In the genomic region with DNA sequence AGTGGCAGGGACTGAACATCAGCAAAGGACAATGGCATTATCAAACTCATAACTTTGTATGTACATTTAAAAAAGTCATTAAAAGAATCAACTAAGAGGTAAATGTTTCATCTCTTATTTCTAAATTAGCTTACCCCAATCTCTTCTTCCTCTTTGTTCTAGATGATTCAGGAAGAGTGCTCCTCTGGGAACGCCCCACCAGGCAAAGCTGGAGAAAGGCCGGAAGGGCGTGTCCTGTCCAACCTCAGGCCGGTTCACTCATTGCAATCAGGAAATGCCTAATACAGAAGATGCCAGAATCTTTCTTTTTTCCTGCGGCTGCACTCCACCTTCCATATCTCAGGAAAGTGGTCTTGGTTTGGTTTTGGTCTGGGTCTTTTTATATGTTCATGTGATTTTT, we compare ENCODE assay signal across 13 mouse cellular contexts. TPM values are rescaled to one million over a fixed set of nuclear protein-coding genes. Genes with fewer than 3 reads are reported as not detected.
DNase-seq lines count a peak whose midpoint lies in the region; ATAC-seq lines count a peak whose summit lies in the region.
"Had no signal": no experiment of that assay in that cellular context is flagged by ENCODE, and none has a peak within 500 bp of the region (broad histone marks: within the 10 kb centered on the region; RNA-seq: fewer than 3 reads in every experiment).

No protein-coding gene starts in this region.

- H3K36me3 ChIP-seq in kidney, embryonic 15.5 days, result no peaks in the 10 kb centered on the region
- no peaks in the 10 kb centered on the region for H3K36me3 ChIP-seq in forebrain, embryonic 14.5 days (ENCODE audit: control insufficient read depth, insufficient read depth, low read length)
- H3K36me3 ChIP-seq: liver, embryonic 12.5 days; midbrain, embryonic 12.5 days; neural tube, embryonic 13.5 days had no signal

- no peaks in the 10 kb centered on the region for H3K27me3 ChIP-seq in kidney, embryonic 15.5 days
- no peaks in the 10 kb centered on the region for H3K27me3 ChIP-seq in forebrain, embryonic 14.5 days (replicated peaks; ENCODE audit: control insufficient read depth, insufficient read depth, low read length)
- H3K27me3 ChIP-seq: liver, embryonic 12.5 days; midbrain, embryonic 12.5 days; neural tube, embryonic 13.5 days had no signal

- no peak overlapping the region for H3K4me2 ChIP-seq in kidney, embryonic 15.5 days
- no peak overlapping the region for H3K4me2 ChIP-seq in forebrain, embryonic 14.5 days (ENCODE audit: low read length)
- H3K4me2 ChIP-seq: liver, embryonic 12.5 days; midbrain, embryonic 12.5 days; neural tube, embryonic 13.5 days had no signal

- no peak overlapping the region for H3K4me3 ChIP-seq in kidney, embryonic 15.5 days (replicated peaks)
- H3K4me3 ChIP-seq in forebrain, embryonic 14.5 days (ENCODE audit: low read depth, low read length), result no peak overlapping the region
- H3K4me3 ChIP-seq: liver, embryonic 12.5 days; midbrain, embryonic 12.5 days; neural tube, embryonic 13.5 days had no signal

- ATAC-seq in kidney, embryonic 15.5 days (replicated peaks; ENCODE audit: low FRiP score), result no peak
- ATAC-seq in megakaryocyte, adult 5-6 weeks (ENCODE audit: poor library complexity, severe bottlenecking), result peak; percentile 52
- no peak for ATAC-seq in forebrain, embryonic 14.5 days
- ATAC-seq: hindbrain, embryonic 16.5 days; liver, embryonic 12.5 days had no signal

- intact Hi-C loops in gastrocnemius, postnatal 14 days (cut with DNase I; ENCODE audit: low total_unique reads), result no loop called here

- H3K9ac ChIP-seq in kidney, embryonic 15.5 days, result no peak overlapping the region
- no peak overlapping the region for H3K9ac ChIP-seq in forebrain, embryonic 14.5 days (ENCODE audit: low read length)
- H3K9ac ChIP-seq: liver, embryonic 12.5 days; midbrain, embryonic 12.5 days; neural tube, embryonic 13.5 days had no signal

- H3K9me3 ChIP-seq in kidney, embryonic 15.5 days (replicated peaks), result no peaks in the 10 kb centered on the region
- H3K9me3 ChIP-seq in forebrain, embryonic 14.5 days (replicated peaks; ENCODE audit: control insufficient read depth, low read length), result no peaks in the 10 kb centered on the region
- H3K9me3 ChIP-seq: liver, embryonic 12.5 days; midbrain, embryonic 12.5 days; neural tube, embryonic 13.5 days had no signal

- no peak overlapping the region for H3K27ac ChIP-seq in kidney, embryonic 15.5 days
- no peak overlapping the region for H3K27ac ChIP-seq in forebrain, embryonic 14.5 days (ENCODE audit: low read depth, low read length)
- H3K27ac ChIP-seq: liver, embryonic 12.5 days; midbrain, embryonic 12.5 days; neural tube, embryonic 13.5 days had no signal

- peaks cover 7% of the 10 kb centered on the region for H3K4me1 ChIP-seq in kidney, embryonic 15.5 days
- no peaks in the 10 kb centered on the region for H3K4me1 ChIP-seq in forebrain, embryonic 14.5 days (ENCODE audit: control insufficient read depth, insufficient read depth, low read length)
- H3K4me1 ChIP-seq: liver, embryonic 12.5 days; midbrain, embryonic 12.5 days; neural tube, embryonic 13.5 days had no signal

- 75% methylated on average over 5 of the region's 5 CpGs for WGBS in kidney, embryonic 15.5 days
- WGBS in forebrain, embryonic 14.5 days, result 92% methylated on average over 5 of the region's 5 CpGs

- peak; percentile 37 for DNase-seq in kidney, adult 18-20 months
- peak; percentile 60 for DNase-seq in gastrocnemius, postnatal 14 days
- DNase-seq in kidney, postnatal 10 days, result peak; percentile 69
- DNase-seq in embryo, embryonic 10.5 days (ENCODE audit: low spot score), result no peak
- DNase-seq in cerebellum, postnatal 25 days, result no peak
- no peak for DNase-seq in forebrain, embryonic 14.5 days (ENCODE audit: low spot score)
- DNase-seq: cerebellum, adult 9-11 months had no signal

RNA-seq across cellular contexts. Expression of a gene that starts 11.3 kb away (rescaled TPM):
- polyA plus RNA-seq in kidney, embryonic 15.5 days (2015; fragmentation: Nextera tagmentation; extraction: Ambion mirVana), result 114 and 119 TPM in 2 replicates
- 100 to 1,000 TPM; 130 to 152 TPM for total RNA-seq in gastrocnemius, postnatal 14 days (2021)
- total RNA-seq in megakaryocyte, adult 5-6 weeks (2015), result 82.9 and 85.0 TPM in 2 replicates
- 119 and 134 TPM in 2 replicates for total RNA-seq in megakaryocyte, adult 5-6 weeks (2017)
- 101 and 114 TPM in 2 replicates for polyA plus RNA-seq in forebrain, embryonic 14.5 days (2014; fragmentation: Nextera tagmentation; extraction: Ambion mirVana)

Comparison
In these comparisons a context has a peak if more than half of its experiments do, and no peak if none do; other contexts are left out.
1. DNase-seq: peak in kidney, adult 18-20 months (single experiment), gastrocnemius, postnatal 14 days (single experiment) and kidney, postnatal 10 days (single experiment); none in embryo, embryonic 10.5 days (single experiment), cerebellum, postnatal 25 days (0 of 2) and forebrain, embryonic 14.5 days (single experiment).